Mouse (Mus musculus) lung, postnatal 4 days (tissue): ENCODE data around the gene Alcam.

Source experiments
- DNase-seq, 2 experiments: peaks; one replicate each; pipeline ENCODE4 v3.0.0; 2021

The Alcam gene

GRCm38 (mm10) chr16:52243421-52243973 lies 210.4 kb downstream of the Alcam start:
- DNase-seq, result no peak

- DNase-seq, result no peak
Observed at GRCm38 (mm10) chr16:52242144-52242543, 211.7 kb downstream of the Alcam start.

GRCm38 (mm10) chr16:52229930-52230329 lies 223.9 kb downstream of the Alcam start:
- no peak for DNase-seq

- DNase-seq, result peak; percentile 27 to 78
Observed at GRCm38 (mm10) chr16:52229446-52229845, 224.4 kb downstream of the Alcam start.

- DNase-seq, result no peak
Observed at GRCm38 (mm10) chr16:52222896-52223295, 231.0 kb downstream of the Alcam start.

GRCm38 (mm10) chr16:52219069-52219468 lies 234.8 kb downstream of the Alcam start:
- DNase-seq, result peak; percentile 33 to 53

GRCm38 (mm10) chr16:52210844-52211606 lies 242.8 kb downstream of the Alcam start:
- DNase-seq, result no peak

GRCm38 (mm10) chr16:52200107-52200506 lies 253.8 kb downstream of the Alcam start:
- no peak for DNase-seq
